12 mouse cellular contexts compared by ENCODE assay signal in genomic region chr7:113710541-113711270, GRCm38 (mm10). TPM values are rescaled to one million over a fixed set of nuclear protein-coding genes. Genes with fewer than 3 reads are reported as not detected.
DNase-seq lines count a peak whose midpoint lies in the region; ATAC-seq and TF ChIP-seq lines count a peak whose summit lies in the region.
"Had no signal": no experiment of that assay in that cellular context is flagged by ENCODE, and none has a peak within 500 bp of the region (broad histone marks: within the 10 kb centered on the region; RNA-seq: fewer than 3 reads in every experiment).

No protein-coding gene starts in this region.

- intact Hi-C loops in left cerebral cortex, postnatal 14 days (cut with DNase I): no loop called here
- intact Hi-C loops in left cerebral cortex, postnatal 36 days (cut with DNase I): no loop called here

- H3K36me3 ChIP-seq in ES-E14 (ENCODE audit: control insufficient read depth, insufficient read depth, low read length, poor library complexity, severe bottlenecking): no peaks in the 10 kb centered on the region
- H3K36me3 ChIP-seq in hindbrain, embryonic 16.5 days (ENCODE audit: control insufficient read depth, insufficient read depth, low read length): no peaks in the 10 kb centered on the region

- no peak overlapping the region for H3K4me2 ChIP-seq in hindbrain, embryonic 16.5 days (ENCODE audit: low read length)
- H3K4me2 ChIP-seq: forebrain, embryonic 13.5 days had no signal

- no peaks in the 10 kb centered on the region for H3K9me3 ChIP-seq in ES-E14 (ENCODE audit: control insufficient read depth, insufficient read depth, low read depth, low read length)
- no peaks in the 10 kb centered on the region for H3K9me3 ChIP-seq in hindbrain, embryonic 16.5 days (ENCODE audit: control insufficient read depth, low read length)
- H3K9me3 ChIP-seq: forebrain, embryonic 13.5 days had no signal

- peak; percentile 13 to 23 for DNase-seq in left cerebral cortex, postnatal 14 days (ENCODE audit: low spot score in 2 of 2)
- DNase-seq in left cerebral cortex, postnatal 36 days (ENCODE audit: low spot score in 2 of 2): no peak
- DNase-seq in ES-E14 (ENCODE audit: low read depth, low spot score): no peak
- peak; percentile 81 for DNase-seq in cerebellum, adult 11 months
- no peak for DNase-seq in thymus, postnatal 4 days
- DNase-seq in thymus, postnatal 25 days: no peak
- DNase-seq in urinary bladder, postnatal 36 days (ENCODE audit: low spot score in 2 of 2): no peak
- DNase-seq: adrenal gland, postnatal 10 days had no signal

- WGBS in hindbrain, embryonic 16.5 days: 74% methylated on average over 2 of the region's 2 CpGs

- in situ Hi-C loops in ES-E14 (cut with MboI; ENCODE audit: low sequenced_read_pairs in 2 of 2, unreplicated experiment in 2 of 2): no loop called here

- no peak overlapping the region for H3K9ac ChIP-seq in ES-E14 (ENCODE audit: insufficient read depth, low read depth, low read length, poor library complexity, severe bottlenecking)
- no peak overlapping the region for H3K9ac ChIP-seq in hindbrain, embryonic 16.5 days (ENCODE audit: low read depth, low read length)
- H3K9ac ChIP-seq: forebrain, embryonic 13.5 days; liver, embryonic 14.5 days had no signal

- no peak overlapping the region for H3K4me3 ChIP-seq in ES-E14 (ENCODE audit: insufficient read depth in 1 of 2, low read depth in 1 of 2, low read length in 2 of 2, poor library complexity in 1 of 2, severe bottlenecking in 1 of 2)
- no peak overlapping the region for H3K4me3 ChIP-seq in hindbrain, embryonic 16.5 days (ENCODE audit: low read length)
- H3K4me3 ChIP-seq: forebrain, embryonic 13.5 days had no signal

- peaks cover 0 to 2% of the 10 kb centered on the region in 2 experiments; a peak in 1 of 4 replicates for H3K4me1 ChIP-seq in ES-E14 (ENCODE audit: control insufficient read depth in 2 of 2, insufficient read depth in 2 of 2, low read length in 2 of 2, poor library complexity in 1 of 2)
- H3K4me1 ChIP-seq in hindbrain, embryonic 16.5 days (ENCODE audit: control insufficient read depth, insufficient read depth, low read depth, low read length): no peaks in the 10 kb centered on the region

- no peaks in the 10 kb centered on the region for H3K27me3 ChIP-seq in hindbrain, embryonic 16.5 days (replicated peaks; ENCODE audit: control insufficient read depth, insufficient read depth, low read length)
- H3K27me3 ChIP-seq: forebrain, embryonic 13.5 days had no signal

- peak; percentile 68 for ATAC-seq in hindbrain, embryonic 16.5 days
- ATAC-seq: forebrain, embryonic 13.5 days; intestine, postnatal 0 days had no signal

- no peak overlapping the region for H3K27ac ChIP-seq in ES-E14 (ENCODE audit: insufficient read depth, low read depth, low read length, poor library complexity, severe bottlenecking)
- H3K27ac ChIP-seq in hindbrain, embryonic 16.5 days (ENCODE audit: low read depth, low read length): no peak overlapping the region
- H3K27ac ChIP-seq: forebrain, embryonic 13.5 days; liver, embryonic 14.5 days had no signal

TF ChIP-seq in ES-E14, 5 proteins besides CTCF, POLR2A, EP300 and RAD21:
- TF ChIP-seq HCFC1 (IDR thresholded peaks at IDR 0.05; ENCODE audit: borderline replicate concordance, insufficient read depth, low read length) (no peak), MAFK (IDR thresholded peaks at IDR 0.05; ENCODE audit: insufficient read depth, low read depth, low read length) (0 out of 2 replicates have a peak, but pooled peaks have one; percentile 31), CHD2 (IDR thresholded peaks at IDR 0.05; ENCODE audit: low read depth, low read length) (no peak)
TF ChIP-seq in ES-E14: peak in this region for 1.

RNA-seq across cellular contexts. Expression of gene Spon1, which starts 55.1 kb away (rescaled TPM):
- total RNA-seq in left cerebral cortex, postnatal 14 days (2021): 10 to 100 TPM; 37.6 to 43.5 TPM
- 10 to 100 TPM; 39.0 to 39.2 TPM for total RNA-seq in left cerebral cortex, postnatal 36 days (2021)
- total RNA-seq in ES-E14 (2012; rRNA removed): 0.13 and 0.26 TPM in 2 replicates
- 64.3 and 77.1 TPM in 2 replicates for polyA plus RNA-seq in hindbrain, embryonic 16.5 days (2015; fragmentation: Nextera tagmentation; extraction: Ambion mirVana)

Comparison
In these comparisons a context has a peak if more than half of its experiments do, and no peak if none do; other contexts are left out.
1. DNase-seq: peak in left cerebral cortex, postnatal 14 days (2 of 2) and cerebellum, adult 11 months (single experiment); none in left cerebral cortex, postnatal 36 days (0 of 2), ES-E14 (single experiment), thymus, postnatal 4 days (single experiment), thymus, postnatal 25 days (single experiment) and urinary bladder, postnatal 36 days (0 of 2).
2. RNA of gene Spon1, which starts 55.1 kb away (total RNA-seq): 37.6 to 43.5 TPM in left cerebral cortex, postnatal 14 days and 39.0 to 39.2 TPM in left cerebral cortex, postnatal 36 days; 0.13 to 0.26 TPM in ES-E14; every median in the first group is over 10 times any median in the second.